Mouse (Mus musculus): Measurements from ENCODE around the gene Lrba.

GRCm38 (mm10) chr3:86310216-86310615, 85.7 kb downstream of the Lrba start:
- TF ChIP-seq CTCF (IDR thresholded peaks at IDR 0.05; ENCODE audit: low read depth), result no peak
- no peak for TF ChIP-seq EP300 (IDR thresholded peaks at IDR 0.05; ENCODE audit: low read depth)
